Mouse (Mus musculus) myocyte (in vitro differentiated cells): Measurements from ENCODE around the gene Rtp1.

Experiments
- CEBPB ChIP-seq: IDR thresholded peaks from 2 replicates; pipeline ENCODE4 v1.6.1; 2011; ENCODE audit warnings: mild to moderate bottlenecking, moderate library complexity; ENCODE audit not compliant: poor library complexity, insufficient read depth, severe bottlenecking
- E2F4 ChIP-seq: IDR thresholded peaks from one replicate; pipeline ENCODE4 v1.6.1; 2011; ENCODE audit warnings: mild to moderate bottlenecking, control low read depth, moderate library complexity; ENCODE audit not compliant: insufficient read depth
- MAX ChIP-seq: IDR thresholded peaks from one replicate; pipeline ENCODE4 v1.6.1; 2011; ENCODE audit warnings: low read depth, mild to moderate bottlenecking, control low read depth
- MYOD1 ChIP-seq, 3 experiments: IDR thresholded peaks; one replicate each; pipeline ENCODE4 v1.6.1; 2011; ENCODE audit warnings: control low read depth in 2 of 3, low read depth in 2 of 3, mild to moderate bottlenecking in 2 of 3, moderate library complexity in 1 of 3; ENCODE audit not compliant: insufficient read length in 2 of 3, control insufficient read depth in 1 of 3
- MYOG ChIP-seq, 3 experiments: IDR thresholded peaks; one replicate each; pipeline ENCODE4 v1.6.1; 2011; ENCODE audit warnings: control low read depth in 2 of 3, low read depth in 2 of 3, mild to moderate bottlenecking in 2 of 3; ENCODE audit not compliant: insufficient read length in 2 of 3, control insufficient read depth in 1 of 3, insufficient read depth in 1 of 3
- POLR2A ChIP-seq: IDR thresholded peaks from one replicate; pipeline ENCODE4 v1.6.1; 2011; ENCODE audit warnings: low read depth, mild to moderate bottlenecking, control low read depth, moderate library complexity; ENCODE audit not compliant: insufficient read length
- POLR2AphosphoS2 ChIP-seq: IDR thresholded peaks from one replicate; pipeline ENCODE4 v1.6.1; 2011; ENCODE audit warnings: low read depth, control low read depth; ENCODE audit not compliant: insufficient read length
- REST ChIP-seq: IDR thresholded peaks from one replicate; pipeline ENCODE4 v1.6.1; 2011; ENCODE audit warnings: mild to moderate bottlenecking, control low read depth, moderate library complexity; ENCODE audit not compliant: insufficient read depth, insufficient read length
- SRF ChIP-seq: IDR thresholded peaks from one replicate; pipeline ENCODE4 v1.6.1; 2011; ENCODE audit warnings: low read depth; ENCODE audit not compliant: control insufficient read depth, insufficient read length
- TCF12 ChIP-seq: IDR thresholded peaks from one replicate; pipeline ENCODE4 v1.6.1; 2011; ENCODE audit warnings: mild to moderate bottlenecking, control low read depth; ENCODE audit not compliant: poor library complexity, insufficient read depth, severe bottlenecking
- TCF3 ChIP-seq: IDR thresholded peaks from one replicate; pipeline ENCODE4 v1.6.1; 2011; ENCODE audit warnings: low read depth, control low read depth; ENCODE audit not compliant: insufficient read length
- USF1 ChIP-seq: IDR thresholded peaks from one replicate; pipeline ENCODE4 v1.6.1; 2011; ENCODE audit warnings: low read depth, mild to moderate bottlenecking, control low read depth, moderate library complexity

GRCm38 (mm10) chr16:23463671-23464347, 34.9 kb downstream of the Rtp1 start:
- TF ChIP-seq POLR2A (no peak), MAX (no peak), POLR2AphosphoS2 (no peak), USF1 (no peak), E2F4 (no peak), TCF12 (no peak), SRF (no peak), MYOD1 (IDR thresholded peaks at IDR 0.05; ENCODE audit: control insufficient read depth in 1 of 3, insufficient read length in 2 of 3, low read depth in 2 of 3) (no peak), MYOG (IDR thresholded peaks at IDR 0.05; ENCODE audit: control insufficient read depth in 1 of 3, insufficient read depth in 1 of 3, insufficient read length in 2 of 3, low read depth in 2 of 3) (no peak), TCF3 (no peak), REST (no peak), CEBPB (no peak)
